Mouse (Mus musculus): ENCODE data around the gene Pcdh15. TPM values are rescaled to one million over a fixed set of nuclear protein-coding genes. Genes with fewer than 3 reads are reported as not detected.
A peak's percentile ranks its signal among the peaks of the same experiment; 100 is the strongest.

Gene Pcdh15
- 0.05 and 0.07 TPM in 2 replicates for polyA plus RNA-seq (2015; fragmentation: Nextera tagmentation; extraction: Ambion mirVana)

DNA sequence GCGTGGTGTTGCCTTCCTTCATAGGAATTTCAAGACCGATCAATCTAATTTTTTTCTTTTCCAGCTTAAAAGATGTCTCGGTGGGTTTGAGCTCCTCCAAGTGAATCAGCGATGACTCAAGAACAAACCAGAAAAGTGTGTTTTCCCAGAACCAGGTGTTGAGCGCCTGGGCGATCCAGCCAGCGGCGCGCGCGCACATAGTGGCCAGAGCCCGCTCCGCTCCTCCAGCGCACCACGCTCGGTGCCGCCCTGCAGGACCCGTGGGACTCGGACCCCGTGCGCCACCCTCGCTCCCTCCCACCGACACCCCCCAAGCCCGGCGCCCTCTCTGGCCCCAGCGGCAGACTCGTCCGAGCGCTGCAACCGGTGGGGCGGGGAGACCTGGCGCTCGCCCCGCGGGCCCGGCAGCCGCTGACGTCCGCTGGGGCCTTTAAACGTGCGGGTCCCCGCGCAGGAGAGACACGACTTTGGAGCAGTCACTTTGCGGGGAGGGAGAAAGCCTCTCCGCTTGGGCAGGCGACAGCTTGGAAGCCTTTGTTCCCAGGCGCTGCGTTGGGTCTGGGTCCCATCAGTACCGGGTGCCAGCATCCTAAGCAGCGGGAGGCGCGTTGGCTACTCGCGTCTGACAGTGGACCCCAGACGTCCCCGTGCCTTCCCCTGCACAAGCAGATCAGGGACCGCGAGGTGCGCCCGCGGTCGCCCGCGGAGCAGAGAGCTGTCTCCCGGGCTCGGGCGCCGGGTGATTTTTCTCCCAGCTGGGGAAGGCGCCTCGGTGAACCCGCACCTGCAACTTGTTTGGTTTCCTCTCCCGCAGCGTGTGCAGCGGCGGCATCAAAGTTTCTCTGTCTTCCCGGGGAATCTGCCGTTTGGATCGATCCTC, at the start of gene Pcdh15:
Gene Pcdh15 (plus strand): TSS at position 377 of the 880 bp plus-strand sequence.
- peak within 1 kb of the TSS; percentile 28 for H3K4me3 ChIP-seq (ENCODE audit: low read depth, low read length)
- H3K27ac ChIP-seq (ENCODE audit: low read length) = no peak within 1 kb of the TSS
- no peaks in the 10 kb centered on the region for H3K9me3 ChIP-seq (replicated peaks; ENCODE audit: control insufficient read depth, low read length)
- H3K36me3 ChIP-seq (ENCODE audit: control insufficient read depth, insufficient read depth) = no peaks in the 10 kb centered on the region
- H3K27me3 ChIP-seq (ENCODE audit: control insufficient read depth, insufficient read depth, low read depth, low read length) = peaks cover 40% of the 10 kb centered on the region
- ATAC-seq (ENCODE audit: low read depth) = no peak
- under 1% methylated on average over 75 of the region's 79 CpGs for WGBS (ENCODE audit: insufficient replicate concordance)
- peak within 1 kb of the TSS; percentile 39 for H3K4me2 ChIP-seq (ENCODE audit: low read depth, low read length)
- H3K4me1 ChIP-seq (ENCODE audit: control insufficient read depth, low read depth, low read length) = no peaks in the 10 kb centered on the region
- no peak within 1 kb of the TSS for H3K9ac ChIP-seq (ENCODE audit: low read depth, low read length)

DNA sequence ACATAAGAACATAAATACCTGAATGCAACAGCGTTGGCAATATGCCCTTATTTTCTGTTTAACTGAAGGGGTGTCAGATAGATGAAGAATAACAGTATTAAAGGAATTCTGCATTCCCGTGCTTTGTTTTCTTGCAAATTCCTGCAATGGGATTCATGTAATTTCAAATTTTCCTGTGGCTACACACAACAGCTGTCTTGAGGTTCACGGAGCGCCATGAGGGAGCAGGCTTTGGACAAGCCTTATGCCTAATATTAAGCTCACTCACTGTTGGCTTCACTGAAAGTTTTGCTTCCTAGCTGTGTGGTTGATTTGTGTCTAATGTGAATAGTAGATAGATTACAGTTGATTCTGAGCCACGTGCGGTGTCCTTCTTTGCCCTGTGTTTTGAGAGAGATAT, 47.1 kb upstream of the Pcdh15 start:
- H3K4me1 ChIP-seq (ENCODE audit: control insufficient read depth, low read depth, low read length) = no peaks in the 10 kb centered on the region
- ATAC-seq (ENCODE audit: low read depth) = no peak

DNA sequence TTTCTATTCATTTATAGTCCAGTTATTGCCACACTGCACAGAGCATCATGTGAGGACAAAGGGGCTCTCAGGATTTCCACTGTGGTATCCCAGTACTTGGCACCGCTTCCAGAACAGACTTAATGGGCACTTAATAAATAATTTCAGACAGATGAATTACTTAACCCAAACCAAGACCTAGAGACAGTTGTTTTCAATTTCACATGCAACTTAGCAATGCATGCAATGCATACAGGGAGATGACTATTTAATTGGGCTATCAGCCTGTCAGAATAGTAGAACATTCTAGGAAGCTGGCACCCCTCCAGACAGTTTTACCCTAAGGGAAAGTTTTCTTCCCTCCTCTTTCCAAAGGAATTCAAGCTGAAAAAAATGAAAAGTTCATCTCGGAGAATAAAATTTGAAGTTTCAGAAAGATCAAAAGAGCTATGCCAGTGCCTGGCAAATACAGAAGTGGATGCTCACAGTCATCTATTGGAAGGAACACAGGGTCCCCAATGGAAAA, 39.4 kb upstream of the Pcdh15 start:
- Histone ChIP-seq H3K36me3 (ENCODE audit: control insufficient read depth, insufficient read depth) (no peaks in the 10 kb centered on the region), H3K4me3 (ENCODE audit: low read depth, low read length) (no peak overlapping the region), H3K9ac (ENCODE audit: low read depth, low read length) (no peak overlapping the region), H3K4me2 (ENCODE audit: low read depth, low read length) (no peak overlapping the region), H3K9me3 (replicated peaks; ENCODE audit: control insufficient read depth, low read length) (no peaks in the 10 kb centered on the region), H3K27me3 (ENCODE audit: control insufficient read depth, insufficient read depth, low read depth, low read length) (no peaks in the 10 kb centered on the region), H3K27ac (ENCODE audit: low read length) (no peak overlapping the region), H3K4me1 (ENCODE audit: control insufficient read depth, low read depth, low read length) (no peaks in the 10 kb centered on the region)
- WGBS (ENCODE audit: insufficient replicate concordance) = 60% methylated on average over 2 of the region's 2 CpGs
- ATAC-seq (ENCODE audit: low read depth) = no peak

More for the DNA sequence above, 47.1 kb upstream of the Pcdh15 start:
- Histone ChIP-seq H3K27me3 (ENCODE audit: control insufficient read depth, insufficient read depth, low read depth, low read length) (no peaks in the 10 kb centered on the region), H3K9me3 (replicated peaks; ENCODE audit: control insufficient read depth, low read length) (no peaks in the 10 kb centered on the region), H3K9ac (ENCODE audit: low read depth, low read length) (no peak overlapping the region), H3K27ac (ENCODE audit: low read length) (no peak overlapping the region), H3K4me2 (ENCODE audit: low read depth, low read length) (no peak overlapping the region), H3K4me3 (ENCODE audit: low read depth, low read length) (no peak overlapping the region), H3K36me3 (ENCODE audit: control insufficient read depth, insufficient read depth) (no peaks in the 10 kb centered on the region)
- WGBS (ENCODE audit: insufficient replicate concordance) = 65% methylated on average over 6 of the region's 6 CpGs

DNA sequence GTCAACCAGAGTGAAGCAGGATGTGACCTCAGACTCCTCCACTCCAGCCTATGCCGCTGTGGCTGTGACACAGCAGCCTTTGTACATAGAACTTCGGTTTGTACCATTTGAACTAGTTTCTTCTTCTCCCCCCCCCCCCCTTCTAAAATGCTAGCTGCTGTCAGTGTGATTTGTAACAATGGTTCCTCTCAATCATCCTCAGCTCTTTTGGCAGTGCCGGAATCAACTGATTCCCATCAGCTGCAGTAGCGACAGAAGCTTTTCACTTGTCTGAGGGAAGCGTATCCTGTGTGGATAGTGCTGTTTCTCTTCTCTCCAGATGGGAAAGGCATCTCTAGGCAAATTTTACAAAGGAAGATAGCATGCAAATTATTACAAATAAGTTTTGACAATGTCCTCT, 12.4 kb upstream of the Pcdh15 start:
- WGBS (ENCODE audit: insufficient replicate concordance) = 56% methylated on average over 5 of the region's 5 CpGs
- Histone ChIP-seq H3K4me2 (ENCODE audit: low read depth, low read length) (no peak overlapping the region), H3K27me3 (ENCODE audit: control insufficient read depth, insufficient read depth, low read depth, low read length) (no peaks in the 10 kb centered on the region)

DNA sequence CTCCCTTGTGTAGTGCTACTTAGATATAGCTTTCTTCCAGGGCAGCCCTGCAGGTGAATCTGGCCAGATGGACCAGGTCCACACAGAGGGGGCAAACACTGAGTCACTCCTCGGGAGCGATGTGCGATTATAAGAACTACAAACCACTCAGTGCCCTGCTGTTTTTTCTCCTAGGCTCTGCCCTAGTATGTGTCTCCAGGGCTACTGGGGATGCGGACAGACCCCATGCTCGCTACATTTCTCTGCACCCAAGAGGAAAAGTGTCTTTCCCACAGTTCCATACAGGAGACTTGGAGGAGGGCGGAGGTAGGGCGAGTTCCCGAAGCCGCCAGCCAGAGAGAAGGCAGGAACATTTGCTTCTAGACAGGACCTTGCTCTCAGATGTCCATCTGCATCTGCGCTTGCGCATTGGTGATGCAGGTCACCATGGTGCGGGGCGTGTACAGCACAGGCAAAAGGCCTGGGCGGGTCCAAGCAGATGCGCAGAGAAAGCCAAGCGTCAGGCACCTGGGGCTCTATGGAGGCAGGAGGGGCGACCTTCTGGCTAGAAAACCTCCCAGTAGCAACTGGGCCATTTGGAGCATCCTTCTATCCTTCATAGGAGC, 2.5 kb upstream of the Pcdh15 start:
- Histone ChIP-seq H3K4me3 (ENCODE audit: low read depth, low read length) (no peak overlapping the region), H3K27ac (ENCODE audit: low read length) (no peak overlapping the region), H3K9ac (ENCODE audit: low read depth, low read length) (no peak overlapping the region), H3K4me2 (ENCODE audit: low read depth, low read length) (no peak overlapping the region), H3K27me3 (ENCODE audit: control insufficient read depth, insufficient read depth, low read depth, low read length) (peaks cover 40% of the 10 kb centered on the region), H3K36me3 (ENCODE audit: control insufficient read depth, insufficient read depth) (no peaks in the 10 kb centered on the region), H3K9me3 (replicated peaks; ENCODE audit: control insufficient read depth, low read length) (no peaks in the 10 kb centered on the region), H3K4me1 (ENCODE audit: control insufficient read depth, low read depth, low read length) (no peaks in the 10 kb centered on the region)
- WGBS (ENCODE audit: insufficient replicate concordance) = 3% methylated on average over 17 of the region's 17 CpGs
- no peak for ATAC-seq (ENCODE audit: low read depth)

More for the DNA sequence above, 12.4 kb upstream of the Pcdh15 start:
- no peak for ATAC-seq (ENCODE audit: low read depth)
- no peaks in the 10 kb centered on the region for H3K9me3 ChIP-seq (replicated peaks; ENCODE audit: control insufficient read depth, low read length)
- H3K36me3 ChIP-seq (ENCODE audit: control insufficient read depth, insufficient read depth) = no peaks in the 10 kb centered on the region
- no peak overlapping the region for H3K9ac ChIP-seq (ENCODE audit: low read depth, low read length)
- no peak overlapping the region for H3K27ac ChIP-seq (ENCODE audit: low read length)
- no peak overlapping the region for H3K4me3 ChIP-seq (ENCODE audit: low read depth, low read length)
- no peaks in the 10 kb centered on the region for H3K4me1 ChIP-seq (ENCODE audit: control insufficient read depth, low read depth, low read length)

DNA sequence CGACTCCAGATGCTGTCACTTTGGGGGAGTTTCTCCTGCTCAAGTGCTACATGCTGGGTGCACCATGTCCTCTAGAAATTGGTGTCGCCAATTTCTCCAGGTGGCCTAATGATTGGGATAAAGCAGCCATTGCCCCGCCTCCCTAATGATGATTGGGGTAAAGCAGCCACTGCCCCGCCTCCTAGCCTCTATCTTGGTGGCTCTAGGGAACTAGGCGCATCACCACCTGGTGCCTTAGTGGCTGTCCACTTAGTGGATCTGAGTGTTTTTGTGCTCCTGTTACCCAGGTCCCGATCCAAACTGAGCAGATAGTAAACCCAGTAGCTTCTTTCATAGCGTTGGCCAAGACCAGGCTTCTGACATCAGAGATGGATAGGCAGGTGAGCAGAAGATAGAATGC, 2.0 kb upstream of the Pcdh15 start:
- Histone ChIP-seq H3K27ac (ENCODE audit: low read length) (no peak overlapping the region), H3K9ac (ENCODE audit: low read depth, low read length) (no peak overlapping the region), H3K9me3 (replicated peaks; ENCODE audit: control insufficient read depth, low read length) (no peaks in the 10 kb centered on the region), H3K36me3 (ENCODE audit: control insufficient read depth, insufficient read depth) (no peaks in the 10 kb centered on the region), H3K4me2 (ENCODE audit: low read depth, low read length) (no peak overlapping the region), H3K27me3 (ENCODE audit: control insufficient read depth, insufficient read depth, low read depth, low read length) (peaks cover 40% of the 10 kb centered on the region), H3K4me1 (ENCODE audit: control insufficient read depth, low read depth, low read length) (no peaks in the 10 kb centered on the region), H3K4me3 (ENCODE audit: low read depth, low read length) (no peak overlapping the region)
- no peak for ATAC-seq (ENCODE audit: low read depth)
- WGBS (ENCODE audit: insufficient replicate concordance) = 5% methylated on average over 7 of the region's 7 CpGs

DNA sequence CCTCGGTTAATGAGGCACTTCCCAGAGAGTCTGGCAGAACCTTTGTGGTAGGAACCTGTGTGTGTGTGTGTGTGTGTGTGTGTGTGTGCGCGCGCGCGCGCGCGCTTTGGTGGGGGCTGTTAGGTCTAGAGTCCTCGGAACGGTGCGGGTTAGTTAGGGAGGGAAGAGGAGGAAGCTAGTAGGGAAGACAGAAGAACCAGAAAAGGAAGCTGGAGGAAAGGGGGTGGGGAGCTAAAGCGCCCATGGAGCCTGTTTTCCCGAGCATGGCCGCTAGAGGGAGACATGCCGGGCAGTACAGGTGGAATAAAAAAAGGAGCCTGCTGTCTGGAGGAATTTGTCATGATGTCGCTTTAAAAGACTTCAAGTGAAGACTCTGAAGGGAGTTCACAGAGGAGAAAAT, 1.2 kb upstream of the Pcdh15 start:
- Histone ChIP-seq H3K27me3 (ENCODE audit: control insufficient read depth, insufficient read depth, low read depth, low read length) (peaks cover 40% of the 10 kb centered on the region), H3K4me3 (ENCODE audit: low read depth, low read length) (no peak overlapping the region), H3K36me3 (ENCODE audit: control insufficient read depth, insufficient read depth) (no peaks in the 10 kb centered on the region), H3K4me2 (ENCODE audit: low read depth, low read length) (no peak overlapping the region), H3K4me1 (ENCODE audit: control insufficient read depth, low read depth, low read length) (no peaks in the 10 kb centered on the region), H3K9me3 (replicated peaks; ENCODE audit: control insufficient read depth, low read length) (no peaks in the 10 kb centered on the region), H3K27ac (ENCODE audit: low read length) (no peak overlapping the region), H3K9ac (ENCODE audit: low read depth, low read length) (no peak overlapping the region)
- ATAC-seq (ENCODE audit: low read depth) = no peak
- under 1% methylated on average over 17 of the region's 17 CpGs for WGBS (ENCODE audit: insufficient replicate concordance)

DNA sequence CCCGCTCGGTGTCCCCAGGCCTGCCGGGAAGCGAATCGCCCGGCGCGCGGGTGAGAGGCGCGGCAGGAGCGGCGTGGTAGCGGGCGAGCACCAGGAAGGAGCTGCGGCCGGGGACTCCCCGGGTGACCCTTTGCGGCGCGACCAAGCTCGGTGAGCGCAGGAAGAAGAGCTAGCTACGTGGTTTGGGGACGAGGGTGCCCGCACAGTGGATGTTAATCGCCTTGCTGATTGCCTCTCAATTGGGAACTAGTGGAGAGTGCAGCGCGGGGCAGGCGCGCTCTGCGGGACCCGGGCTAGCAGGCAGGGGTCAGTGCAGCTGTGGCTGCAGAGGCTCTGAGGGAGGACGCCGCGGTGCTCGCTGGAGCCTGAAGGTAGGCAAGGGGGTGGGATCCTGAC, 702 bp downstream of the Pcdh15 start:
- Histone ChIP-seq H3K27me3 (ENCODE audit: control insufficient read depth, insufficient read depth, low read depth, low read length) (peaks cover 40% of the 10 kb centered on the region), H3K27ac (ENCODE audit: low read length) (no peak overlapping the region), H3K36me3 (ENCODE audit: control insufficient read depth, insufficient read depth) (no peaks in the 10 kb centered on the region), H3K9ac (ENCODE audit: low read depth, low read length) (no peak overlapping the region), H3K4me1 (ENCODE audit: control insufficient read depth, low read depth, low read length) (no peaks in the 10 kb centered on the region), H3K4me2 (ENCODE audit: low read depth, low read length) (peak overlapping the region; percentile 39), H3K9me3 (replicated peaks; ENCODE audit: control insufficient read depth, low read length) (no peaks in the 10 kb centered on the region), H3K4me3 (ENCODE audit: low read depth, low read length) (peak overlapping the region; percentile 28)
- ATAC-seq (ENCODE audit: low read depth) = no peak
- under 1% methylated on average over 37 of the region's 37 CpGs for WGBS (ENCODE audit: insufficient replicate concordance)

All from liver, embryonic 16.5 days (tissue).